ENCODE assay signal across 8 mouse cellular contexts in genomic region chr6:124916695-124917517, GRCm38 (mm10). TPM values are rescaled to one million over a fixed set of nuclear protein-coding genes. Genes with fewer than 3 reads are reported as not detected.
DNase-seq lines count a peak whose midpoint lies in the region; ATAC-seq lines count a peak whose summit lies in the region.

No protein-coding gene starts in this region.

- H3K36me3 ChIP-seq in intestine, embryonic 14.5 days (ENCODE audit: control insufficient read depth, insufficient read depth, low read length) = peaks cover 27% of the 10 kb centered on the region

- intact Hi-C loops in left cerebral cortex, postnatal 36 days (cut with DNase I) = loop anchor here (1.0 to 5.0 kb wide), 4 partner anchors 13 to 170 kb away; partner anchors contain the start of genes Mlf2 and Zfp384

- H3K9me3 ChIP-seq in intestine, embryonic 14.5 days (ENCODE audit: control insufficient read depth, low read length) = no peaks in the 10 kb centered on the region

- WGBS in intestine, embryonic 14.5 days = under 1% methylated on average over 57 of the region's 67 CpGs

- H3K4me1 ChIP-seq in intestine, embryonic 14.5 days (replicated peaks; ENCODE audit: control insufficient read depth, insufficient read depth, low read length) = peaks cover 55% of the 10 kb centered on the region

- peak; percentile 80 for DNase-seq in adrenal gland, adult 8-10 months
- DNase-seq in embryo, embryonic 11.5 days (ENCODE audit: low read depth, low spot score) = peak; percentile 79
- peak; percentile 90 for DNase-seq in gastrocnemius, postnatal 25 days
- peak; percentile 92 for DNase-seq in intestine, embryonic 14.5 days (ENCODE audit: low spot score)
- peak; percentile 86 to 93 for DNase-seq in left cerebral cortex, postnatal 36 days (ENCODE audit: low spot score in 2 of 2)
- DNase-seq in mesoderm, embryonic 11.5 days (ENCODE audit: low read depth, low spot score) = peak; percentile 85
- DNase-seq in right cerebral cortex, postnatal 25 days = peak; percentile 91
- peak; percentile 87 to 93 for DNase-seq in urinary bladder, postnatal 4 days (ENCODE audit: low spot score in 2 of 2)

- no peaks in the 10 kb centered on the region for H3K27me3 ChIP-seq in intestine, embryonic 14.5 days (replicated peaks; ENCODE audit: control insufficient read depth, insufficient read depth, low read length)

- peak overlapping the region; percentile 99 for H3K27ac ChIP-seq in intestine, embryonic 14.5 days (ENCODE audit: low read depth)

- peak; percentile 69 for ATAC-seq in intestine, embryonic 14.5 days (replicated peaks; ENCODE audit: low FRiP score, low TSS enrichment, low read depth)

- peak overlapping the region; percentile 76 for H3K4me3 ChIP-seq in intestine, embryonic 14.5 days (ENCODE audit: low read depth, low read length)

- peak overlapping the region; percentile 82 for H3K4me2 ChIP-seq in intestine, embryonic 14.5 days (ENCODE audit: low read length)

- H3K9ac ChIP-seq in intestine, embryonic 14.5 days (ENCODE audit: low read length) = peak overlapping the region; percentile 99

RNA-seq across cellular contexts. Expression of gene Ptms, which starts 3.0 kb away (rescaled TPM):
- 100 to 1,000 TPM; 741 to 843 (median 768) TPM for total RNA-seq in adrenal gland, adult 8-10 months (2022)
- total RNA-seq in gastrocnemius, postnatal 25 days (2021) = 100 to 1,000 TPM; 126 to 152 TPM
- 232 and 257 TPM in 2 replicates for polyA plus RNA-seq in intestine, embryonic 14.5 days (2014; fragmentation: Nextera tagmentation; extraction: Ambion mirVana)
- 1,000 to 10,000 TPM in 1 of 2 experiments, 100 to 1,000 TPM in 1; 913 to 1,047 TPM for total RNA-seq in left cerebral cortex, postnatal 36 days (2021)

RNA-seq across cellular contexts. Expression of gene Lag3, which starts 5.4 kb away (rescaled TPM):
- 1 to 10 TPM; 1.1 to 2.7 (median 1.2) TPM for total RNA-seq in adrenal gland, adult 8-10 months (2022)
- total RNA-seq in gastrocnemius, postnatal 25 days (2021) = under 1 TPM in 1 of 2 experiments, not detected in 1; 0.51 TPM
- 1.8 and 2.1 TPM in 2 replicates for polyA plus RNA-seq in intestine, embryonic 14.5 days (2014; fragmentation: Nextera tagmentation; extraction: Ambion mirVana)
- 1 to 10 TPM; 2.7 to 3.1 TPM for total RNA-seq in left cerebral cortex, postnatal 36 days (2021)

RNA-seq across cellular contexts. Expression of gene Mlf2, which starts 14.3 kb away (rescaled TPM):
- total RNA-seq in adrenal gland, adult 8-10 months (2022) = 100 to 1,000 TPM; 277 to 296 (median 287) TPM
- 100 to 1,000 TPM; 207 to 210 TPM for total RNA-seq in gastrocnemius, postnatal 25 days (2021)
- 352 and 357 TPM in 2 replicates for polyA plus RNA-seq in intestine, embryonic 14.5 days (2014; fragmentation: Nextera tagmentation; extraction: Ambion mirVana)
- 100 to 1,000 TPM; 606 to 697 TPM for total RNA-seq in left cerebral cortex, postnatal 36 days (2021)

RNA-seq across cellular contexts. Expression of gene Cd4, which starts 28.9 kb away (rescaled TPM):
- under 1 TPM; 0.40 to 0.83 (median 0.46) TPM for total RNA-seq in adrenal gland, adult 8-10 months (2022)
- 1 to 10 TPM in 1 of 2 experiments, not detected in 1; 1.2 TPM for total RNA-seq in gastrocnemius, postnatal 25 days (2021)
- 0.28 and 0.37 TPM in 2 replicates for polyA plus RNA-seq in intestine, embryonic 14.5 days (2014; fragmentation: Nextera tagmentation; extraction: Ambion mirVana)
- 1 to 10 TPM; 5.4 to 5.8 TPM for total RNA-seq in left cerebral cortex, postnatal 36 days (2021)

RNA-seq across cellular contexts. Expression of gene Cops7a, which starts 48.4 kb away (rescaled TPM):
- 100 to 1,000 TPM; 130 to 160 (median 147) TPM for total RNA-seq in adrenal gland, adult 8-10 months (2022)
- total RNA-seq in gastrocnemius, postnatal 25 days (2021) = 10 to 100 TPM; 96.2 to 99.0 TPM
- polyA plus RNA-seq in intestine, embryonic 14.5 days (2014; fragmentation: Nextera tagmentation; extraction: Ambion mirVana) = 155 and 159 TPM in 2 replicates
- total RNA-seq in left cerebral cortex, postnatal 36 days (2021) = 100 to 1,000 TPM; 153 to 170 TPM

Comparison
In these comparisons a context has a peak if more than half of its experiments do, and no peak if none do; other contexts are left out.
1. Peak in every context shown above with its lines: DNase-seq, ATAC-seq, H3K4me3 ChIP-seq and H3K27ac ChIP-seq.
2. RNA of gene Ptms, which starts 3.0 kb away (total RNA-seq): 913 to 1,047 TPM in left cerebral cortex, postnatal 36 days and 741 to 843 TPM in adrenal gland, adult 8-10 months; 126 to 152 TPM in gastrocnemius, postnatal 25 days; every median in the first group is over 4 times any median in the second.